Mouse (Mus musculus) c-Kit-negative CD71-positive TER-119-positive erythroid progenitor cells, embryonic 14.5 days (primary cell): Measurements from ENCODE around the gene Gm10719.
"Not testable (repeated sequence)": the region's sequence is repeated elsewhere in the genome, so short reads cannot be mapped to it uniquely, and the experiment has no call there.

ENCODE experiments used
- DNase-seq: peaks from one replicate; pipeline ENCODE4 v3.0.0-alpha.2; 2013; ENCODE audit warnings: low read depth, low spot score

Gm10719 gene

DNA sequence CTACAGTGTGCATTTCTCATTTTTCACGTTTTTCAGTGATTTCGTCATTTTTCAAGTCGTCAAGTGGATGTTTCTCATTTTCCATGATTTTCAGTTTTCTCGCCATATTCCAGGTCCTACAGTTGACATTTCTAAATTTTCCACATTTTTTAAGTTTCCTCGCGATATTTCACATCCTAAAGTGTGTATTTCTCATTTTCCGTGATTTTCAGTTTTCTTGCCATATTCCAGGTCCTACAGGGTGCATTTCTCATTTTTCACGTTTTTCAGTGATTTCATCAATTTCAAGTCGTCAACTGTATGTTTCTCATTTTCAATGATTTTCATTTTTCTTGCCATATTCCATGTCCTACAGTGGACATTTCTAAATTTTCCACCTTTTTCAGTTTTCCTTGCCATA, at the start of gene Gm10719:
TSS of gene Gm10719 (plus strand) at position 301 of the 400 bp plus-strand sequence.
- DNase-seq: not testable (repeated sequence)

GRCm38 (mm10) chr9:3000445-3000972, 16.7 kb upstream of the Gm10719 start, which contains the start of gene Gm10722:
Gene Gm10722 (plus strand): TSS chr9:3000922.
- DNase-seq: peak; percentile 38

GRCm38 (mm10) chr9:3001006-3001405, 16.2 kb upstream of the Gm10719 start:
- DNase-seq: not testable (repeated sequence)

DNA sequence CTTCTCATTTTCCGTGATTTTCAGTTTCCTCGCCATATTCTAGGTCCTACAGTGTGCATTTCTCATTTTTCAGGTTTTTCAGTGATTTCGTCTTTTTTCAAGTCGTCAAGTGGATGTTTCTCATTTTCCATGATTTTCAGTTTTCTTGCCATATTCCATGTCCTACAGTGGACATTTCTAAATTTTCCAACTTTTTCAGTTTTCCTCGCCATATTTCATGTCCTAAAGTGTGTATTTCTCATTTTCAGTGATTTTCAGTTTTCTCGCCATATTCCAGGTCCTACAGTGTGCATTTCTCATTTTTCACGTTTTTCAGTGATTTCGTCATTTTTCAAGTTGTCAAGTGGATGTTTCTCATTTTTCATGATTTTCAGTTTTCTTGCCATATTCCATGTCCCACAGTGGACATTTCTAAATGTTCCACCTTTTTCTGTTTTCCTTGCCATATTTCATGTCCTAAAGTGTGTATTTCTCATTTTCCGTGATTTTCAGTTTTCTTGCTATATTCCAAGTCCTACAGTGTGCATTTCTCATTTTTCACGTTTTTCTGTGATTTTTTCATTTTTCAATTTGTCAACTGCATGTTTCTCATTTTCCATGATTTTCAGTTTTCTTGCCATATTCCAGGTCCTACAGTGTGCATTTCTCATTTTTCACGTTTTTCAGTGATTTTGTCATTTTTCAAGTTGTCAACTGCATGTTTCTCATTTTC, 15.1 kb upstream of the Gm10719 start:
- peak; percentile 0 for DNase-seq

DNA sequence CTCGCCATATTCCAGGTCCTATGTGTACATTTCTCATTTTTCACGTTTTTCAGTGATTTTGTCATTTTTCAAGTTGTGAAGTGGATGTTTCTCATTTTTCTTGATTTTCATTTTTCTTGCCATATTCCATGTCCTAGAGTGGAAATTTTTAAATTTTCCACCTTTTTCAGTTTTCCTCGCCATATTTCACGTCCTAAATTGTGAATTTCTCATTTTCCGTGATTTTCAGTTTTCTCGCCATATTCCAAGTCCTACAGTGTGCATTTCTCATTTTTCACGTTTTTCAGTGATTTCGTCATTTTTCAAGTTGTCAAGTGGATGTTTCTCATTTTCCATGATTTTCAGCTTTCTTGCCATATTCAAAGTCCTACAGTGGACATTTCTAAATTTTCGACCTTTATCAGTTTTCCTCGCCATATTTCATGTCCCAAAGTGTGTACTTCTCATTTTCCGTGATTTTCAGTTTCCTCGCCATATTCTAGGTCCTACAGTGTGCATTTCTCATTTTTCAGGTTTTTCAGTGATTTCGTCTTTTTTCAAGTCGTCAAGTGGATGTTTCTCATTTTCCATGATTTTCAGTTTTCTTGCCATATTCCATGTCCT, 14.3 kb upstream of the Gm10719 start, which contains the start of gene Gm11168:
TSS of gene Gm11168 (plus strand) at position 553 of the 603 bp plus-strand sequence.
- not testable (repeated sequence) for DNase-seq

- DNase-seq: not testable (repeated sequence)
Observed at GRCm38 (mm10) chr9:3006179-3006578, 11.0 kb upstream of the Gm10719 start.

DNA sequence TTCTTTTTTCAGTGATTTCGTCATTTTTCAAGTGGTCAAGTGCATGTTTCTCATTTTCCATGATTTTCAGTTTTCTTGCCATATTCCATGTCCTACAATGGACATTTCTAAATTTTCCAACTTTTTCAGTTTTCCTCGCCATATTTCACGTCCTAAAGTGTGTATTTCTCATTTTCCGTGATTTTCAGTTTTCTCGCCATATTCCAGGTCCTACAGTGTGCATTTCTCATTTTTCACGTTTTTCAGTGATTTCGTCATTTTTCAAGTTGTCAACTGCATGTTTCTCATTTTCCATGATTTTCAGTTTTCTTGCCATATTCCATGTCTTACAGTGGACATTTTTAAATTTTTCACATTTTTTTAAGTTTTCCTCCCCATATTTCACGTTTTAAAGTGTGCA, 10.6 kb upstream of the Gm10719 start:
- not testable (repeated sequence) for DNase-seq

GRCm38 (mm10) chr9:3007272-3007671, 9.9 kb upstream of the Gm10719 start:
- DNase-seq: peak; percentile 29

GRCm38 (mm10) chr9:3009331-3009730, 7.9 kb upstream of the Gm10719 start:
- not testable (repeated sequence) for DNase-seq

DNA sequence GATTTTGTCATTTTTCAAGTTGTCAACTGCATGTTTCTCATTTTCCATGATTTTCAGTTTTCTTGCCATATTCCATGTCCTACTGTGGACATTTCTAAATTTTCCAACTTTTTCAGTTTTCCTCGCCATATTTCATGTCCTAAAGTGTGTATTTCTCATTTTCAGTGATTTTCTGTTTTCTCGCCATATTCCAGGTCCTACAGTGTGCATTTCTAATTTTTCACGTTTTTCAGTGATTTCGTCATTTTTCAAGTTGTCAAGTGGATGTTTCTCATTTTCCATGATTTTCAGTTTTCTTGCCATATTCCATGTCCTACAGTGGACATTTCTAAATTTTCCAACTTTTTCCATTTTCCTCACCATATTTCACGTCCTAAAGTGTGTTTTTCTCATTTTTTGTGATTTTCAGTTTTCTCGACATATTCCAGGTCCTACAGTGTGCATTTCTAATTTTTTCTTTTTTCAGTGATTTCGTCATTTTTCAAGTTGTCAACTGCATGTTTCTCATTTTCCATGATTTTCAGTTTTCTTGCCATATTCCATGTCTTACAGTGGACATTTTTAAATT, 5.1 kb upstream of the Gm10719 start:
- DNase-seq: not testable (repeated sequence)

GRCm38 (mm10) chr9:3012733-3013279, 4.4 kb upstream of the Gm10719 start, which contains the start of gene Gm10721:
Gene Gm10721 (plus strand): TSS chr9:3013140.
- DNase-seq: not testable (repeated sequence)

- DNase-seq: not testable (repeated sequence)
Observed at GRCm38 (mm10) chr9:3015354-3015753, 1.9 kb upstream of the Gm10719 start, which contains the start of gene Gm10720. Gene Gm10720 (plus strand): TSS chr9:3015654.

- DNase-seq: not testable (repeated sequence)
Observed at GRCm38 (mm10) chr9:3015896-3016295, 1.3 kb upstream of the Gm10719 start.

- not testable (repeated sequence) for DNase-seq
Observed at GRCm38 (mm10) chr9:3018944-3019343, 1.7 kb downstream of the Gm10719 start.

DNA sequence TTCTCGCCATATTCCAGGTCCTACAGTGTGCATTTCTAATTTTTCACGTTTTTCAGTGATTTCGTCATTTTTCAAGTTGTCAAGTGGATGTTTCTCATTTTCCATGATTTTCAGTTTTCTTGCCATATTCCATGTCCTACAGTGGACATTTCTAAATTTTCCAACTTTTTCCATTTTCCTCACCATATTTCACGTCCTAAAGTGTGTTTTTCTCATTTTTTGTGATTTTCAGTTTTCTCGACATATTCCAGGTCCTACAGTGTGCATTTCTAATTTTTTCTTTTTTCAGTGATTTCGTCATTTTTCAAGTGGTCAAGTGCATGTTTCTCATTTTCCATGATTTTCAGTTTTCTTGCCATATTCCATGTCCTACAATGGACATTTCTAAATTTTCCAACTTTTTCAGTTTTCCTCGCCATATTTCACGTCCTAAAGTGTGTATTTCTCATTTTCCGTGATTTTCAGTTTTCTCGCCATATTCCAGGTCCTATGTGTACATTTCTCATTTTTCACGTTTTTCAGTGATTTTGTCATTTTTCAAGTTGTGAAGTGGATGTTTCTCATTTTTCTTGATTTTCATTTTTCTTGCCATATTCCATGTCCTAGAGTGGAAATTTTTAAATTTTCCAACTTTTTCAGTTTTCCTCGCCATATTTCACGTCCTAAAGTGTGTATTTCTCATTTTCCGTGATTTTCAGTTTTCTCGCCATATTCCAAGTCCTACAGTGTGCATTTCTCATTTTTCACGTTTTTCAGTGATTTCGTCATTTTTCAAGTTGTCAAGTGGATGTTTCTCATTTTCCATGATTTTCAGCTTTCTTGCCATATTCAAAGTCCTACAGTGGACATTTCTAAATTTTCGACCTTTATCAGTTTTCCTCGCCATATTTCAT, 2.9 kb downstream of the Gm10719 start:
- not testable (repeated sequence) for DNase-seq

- peak; percentile 29 for DNase-seq
Observed at GRCm38 (mm10) chr9:3022316-3023008, 5.3 kb downstream of the Gm10719 start.

DNA sequence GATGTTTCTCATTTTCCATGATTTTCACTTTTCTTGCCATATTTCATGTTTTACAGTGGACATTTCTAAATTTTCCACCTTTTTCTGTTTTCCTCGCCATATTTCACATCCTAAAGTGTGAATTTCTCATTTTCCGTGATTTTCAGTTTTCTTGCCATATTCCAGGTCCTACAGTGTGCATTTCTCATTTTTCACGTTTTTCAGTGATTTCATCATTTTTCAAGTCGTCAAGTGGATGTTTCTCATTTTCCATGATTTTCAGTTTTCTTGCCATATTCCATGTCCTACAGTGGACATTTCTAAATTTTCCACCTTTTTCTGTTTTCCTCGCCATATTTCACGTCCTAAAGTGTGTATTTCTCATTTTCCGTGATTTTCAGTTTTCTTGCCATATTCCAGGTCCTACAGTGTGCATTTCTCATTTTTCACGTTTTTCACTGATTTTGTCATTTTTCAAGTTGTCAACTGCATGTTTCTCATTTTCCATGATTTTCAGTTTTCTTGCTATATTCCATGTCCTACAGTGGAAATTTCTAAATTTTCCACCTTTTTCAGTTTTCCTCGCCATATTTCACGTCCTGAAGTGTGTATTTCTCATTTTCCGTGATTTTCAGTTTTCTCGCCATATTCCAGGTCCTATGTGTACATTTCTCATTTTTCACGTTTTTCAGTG, 6.2 kb downstream of the Gm10719 start, which contains the start of gene Gm10718:
TSS of gene Gm10718 (plus strand) at position 236 of the 673 bp plus-strand sequence.
- DNase-seq: not testable (repeated sequence)

DNA sequence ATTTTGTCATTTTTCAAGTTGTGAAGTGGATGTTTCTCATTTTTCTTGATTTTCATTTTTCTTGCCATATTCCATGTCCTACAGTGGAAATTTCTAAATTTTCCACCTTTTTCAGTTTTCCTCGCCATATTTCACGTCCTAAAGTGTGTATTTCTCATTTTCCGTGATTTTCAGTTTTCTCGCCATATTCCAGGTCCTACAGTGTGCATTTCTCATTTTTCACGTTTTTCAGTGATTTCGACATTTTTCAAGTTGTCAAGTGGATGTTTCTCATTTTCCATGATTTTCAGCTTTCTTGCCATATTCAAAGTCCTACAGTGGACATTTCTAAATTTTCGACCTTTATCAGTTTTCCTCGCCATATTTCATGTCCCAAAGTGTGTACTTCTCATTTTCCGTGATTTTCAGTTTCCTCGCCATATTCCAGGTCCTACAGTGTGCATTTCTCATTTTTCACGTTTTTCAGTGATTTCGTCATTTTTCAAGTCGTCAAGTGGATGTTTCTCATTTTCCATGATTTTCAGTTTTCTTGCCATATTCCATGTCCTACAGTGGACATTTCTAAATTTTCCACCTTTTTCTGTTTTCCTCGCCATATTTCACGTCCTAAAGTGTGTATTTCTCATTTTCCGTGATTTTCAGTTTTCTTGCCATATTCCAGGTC, 6.9 kb downstream of the Gm10719 start:
- not testable (repeated sequence) for DNase-seq
